Mouse (Mus musculus) forebrain, embryonic 15.5 days (tissue): ENCODE measurements around the gene Bmp6. TPM values are rescaled to one million over a fixed set of nuclear protein-coding genes. Genes with fewer than 3 reads are reported as not detected.

Source experiments
- ATAC-seq: fragments of 200-750 bp; cut with Nextera tagmentation; replicated peaks from 2 replicates; pipeline ENCODE4 v1.8.0; 2017; ENCODE audit warnings: mild to moderate bottlenecking, moderate TSS enrichment, moderate library complexity
- H3K27ac ChIP-seq: fragments of 300-500 bp; sonication (generic); replicated peaks from 2 replicates; pipeline ENCODE4 v1.5.1; 2015; ENCODE audit warnings: mild to moderate bottlenecking, inconsistent platforms
- H3K27me3 ChIP-seq: fragments of 300-500 bp; sonication (generic); 2 replicates; pipeline ENCODE4 v1.6.1; 2015; ENCODE audit warnings: inconsistent platforms
- H3K36me3 ChIP-seq: fragments of 300-500 bp; sonication (generic); 2 replicates; pipeline ENCODE4 v1.6.1; 2015; ENCODE audit warnings: mild to moderate bottlenecking, inconsistent platforms
- H3K4me1 ChIP-seq: fragments of 300-500 bp; sonication (generic); 2 replicates; pipeline ENCODE4 v1.6.1; 2015; ENCODE audit warnings: inconsistent platforms
- H3K4me2 ChIP-seq: fragments of 300-500 bp; sonication (generic); replicated peaks from 2 replicates; pipeline ENCODE4 v1.6.1; 2015; ENCODE audit warnings: mild to moderate bottlenecking, inconsistent platforms
- H3K4me3 ChIP-seq: fragments of 300-500 bp; sonication (generic); 2 replicates; pipeline ENCODE4 v1.5.1; 2015; ENCODE audit warnings: mild to moderate bottlenecking, inconsistent platforms
- H3K9ac ChIP-seq: fragments of 300-500 bp; sonication (generic); replicated peaks from 2 replicates; pipeline ENCODE4 v1.6.1; 2015; ENCODE audit warnings: mild to moderate bottlenecking, inconsistent platforms
- H3K9me3 ChIP-seq: fragments of 300-500 bp; sonication (generic); 2 replicates; pipeline ENCODE4 v1.6.1; 2016; ENCODE audit warnings: inconsistent platforms
- WGBS: fragments of 180-500 bp; shearing (Covaris S2); methylation state at CpG from one replicate; pipeline ENCODE4 v1.1.7; 2015; ENCODE audit warnings: mixed read lengths; 5-methylcytosine and 5-hydroxymethylcytosine counted together
- polyA plus RNA-seq: library from polyadenylated mRNA; unstranded; fragments of >200 nt; fragmentation: Nextera tagmentation; extraction: Ambion mirVana; gene quantifications from 2 replicates; pipeline ENCODE4 v1.2.1, GENCODE M21; 2015

The Bmp6 gene
- polyA plus RNA-seq, 1 experiment from 2014 or later: 1.9 TPM

DNA sequence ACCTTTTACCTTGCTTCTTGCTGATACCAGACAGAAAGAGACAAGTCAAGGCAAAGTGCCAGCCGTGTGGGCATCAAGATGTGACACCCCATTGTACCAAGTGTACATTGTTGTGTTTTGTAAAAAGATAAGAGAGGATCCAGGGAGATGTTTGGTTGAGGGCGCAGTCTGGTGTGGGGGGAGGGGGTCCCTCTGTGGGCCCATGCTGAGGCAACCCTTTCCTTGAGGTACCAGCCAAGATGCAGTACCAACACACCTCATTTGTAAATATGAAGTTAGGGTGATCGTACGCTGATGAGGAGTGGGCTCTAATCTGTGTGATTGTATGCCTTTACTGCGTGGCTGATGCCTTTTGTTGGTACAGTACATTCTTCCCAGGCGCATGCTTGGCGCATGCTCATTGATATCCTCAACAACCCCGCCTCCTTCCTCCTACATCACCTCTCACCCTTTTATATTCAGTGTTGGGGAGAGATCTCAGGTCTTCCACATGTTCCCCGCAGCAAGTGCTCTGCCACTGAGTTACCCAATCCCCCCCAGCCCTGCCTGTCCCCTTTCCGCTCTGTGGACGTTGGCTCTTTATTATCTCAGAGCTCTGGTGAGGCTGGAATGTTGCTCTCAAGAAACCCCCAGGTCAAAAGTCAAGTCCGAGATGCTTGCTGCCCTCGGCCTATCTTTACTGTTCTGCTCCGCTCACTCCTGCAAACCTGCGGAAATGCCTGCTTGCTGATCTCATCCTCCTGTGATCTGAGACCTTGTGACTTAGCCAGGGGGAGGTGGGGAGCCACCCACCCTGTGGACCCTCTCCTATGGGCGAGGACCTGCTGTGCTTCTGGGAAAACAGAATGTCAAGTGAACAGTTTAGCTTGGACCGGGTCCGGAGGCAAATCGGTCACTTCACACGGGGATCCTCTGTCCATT is 105.4 kb downstream of the Bmp6 start:
- Histone ChIP-seq H3K4me3 (no peak overlapping the region), H3K9ac (no peak overlapping the region), H3K9me3 (no peaks in the 10 kb centered on the region), H3K36me3 (no peaks in the 10 kb centered on the region), H3K27me3 (no peaks in the 10 kb centered on the region), H3K4me2 (no peak overlapping the region), H3K27ac (no peak overlapping the region), H3K4me1 (no peaks in the 10 kb centered on the region)
- 81% methylated on average over 20 of the region's 20 CpGs for WGBS
- ATAC-seq: no peak

DNA sequence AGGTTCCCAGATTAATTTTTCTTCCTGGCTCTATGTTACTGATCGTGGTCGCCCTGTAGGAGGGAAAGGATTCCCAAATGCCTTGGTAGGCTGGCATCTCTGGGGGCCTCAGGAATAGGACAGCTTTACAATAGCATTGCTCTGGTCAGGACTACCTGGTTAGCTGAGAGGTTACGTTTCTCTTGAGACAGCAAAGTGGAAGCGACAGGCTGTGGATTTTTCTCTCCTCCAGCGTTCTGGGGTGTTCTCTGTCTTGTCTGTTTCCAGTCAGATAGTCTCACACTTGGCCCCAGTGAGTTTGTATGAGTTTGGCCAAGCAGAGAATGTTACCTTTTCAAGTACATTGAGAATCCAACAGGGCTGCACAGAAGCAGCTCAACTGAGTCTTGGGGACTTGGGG is 106.5 kb downstream of the Bmp6 start:
- H3K4me1 ChIP-seq: no peaks in the 10 kb centered on the region
- no peak overlapping the region for H3K27ac ChIP-seq
- H3K4me3 ChIP-seq: no peak overlapping the region
- WGBS: 81% methylated on average over 5 of the region's 5 CpGs
- H3K27me3 ChIP-seq: no peaks in the 10 kb centered on the region
- no peak overlapping the region for H3K4me2 ChIP-seq
- no peak overlapping the region for H3K9ac ChIP-seq
- H3K36me3 ChIP-seq: no peaks in the 10 kb centered on the region
- no peaks in the 10 kb centered on the region for H3K9me3 ChIP-seq
- ATAC-seq: no peak

DNA sequence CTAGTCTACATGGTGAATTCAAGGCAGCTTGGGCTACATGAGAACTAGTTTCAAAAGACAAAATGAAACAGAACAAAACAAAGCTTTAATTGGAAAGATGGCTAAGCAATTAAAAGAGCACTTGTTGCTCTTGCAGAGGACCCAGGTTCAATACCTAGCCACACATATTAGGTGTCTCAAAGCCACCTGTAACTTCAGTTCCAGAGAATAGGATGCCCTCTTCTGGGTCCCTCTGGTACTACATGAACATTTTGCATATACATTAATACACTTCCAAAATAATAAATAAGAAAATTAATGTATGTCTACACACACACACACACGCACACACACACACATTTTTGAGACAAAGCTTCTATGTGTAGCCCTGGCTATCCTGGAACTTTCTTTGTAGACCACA is 118.5 kb downstream of the Bmp6 start:
- Histone ChIP-seq H3K4me1 (no peaks in the 10 kb centered on the region), H3K4me2 (no peak overlapping the region), H3K27me3 (no peaks in the 10 kb centered on the region), H3K4me3 (no peak overlapping the region), H3K9ac (no peak overlapping the region), H3K9me3 (no peaks in the 10 kb centered on the region), H3K27ac (no peak overlapping the region), H3K36me3 (no peaks in the 10 kb centered on the region)
- ATAC-seq: no peak
- 73% methylated on average over 1 of the region's 1 CpGs for WGBS

DNA sequence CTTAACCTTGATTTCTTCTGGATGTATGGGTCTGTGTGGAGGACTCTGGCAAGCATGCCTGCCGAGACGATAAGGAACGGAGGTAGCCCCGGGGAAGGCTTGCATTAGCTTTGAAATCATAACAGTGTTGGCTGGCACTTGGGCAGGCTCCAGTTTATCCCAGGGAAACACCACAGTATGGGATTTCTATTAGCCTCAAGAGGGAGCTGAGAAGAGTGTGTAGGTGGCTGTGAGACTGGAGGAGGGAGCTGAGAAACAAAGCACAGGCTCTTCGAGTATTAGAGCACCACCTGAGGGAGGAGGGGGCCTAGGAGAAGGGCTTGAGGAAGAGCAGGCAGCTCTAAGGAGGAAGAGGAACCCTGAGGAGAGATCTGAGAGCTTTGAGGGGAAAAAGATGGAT is 126.0 kb downstream of the Bmp6 start:
- ATAC-seq: no peak
- 86% methylated on average over 5 of the region's 5 CpGs for WGBS

DNA sequence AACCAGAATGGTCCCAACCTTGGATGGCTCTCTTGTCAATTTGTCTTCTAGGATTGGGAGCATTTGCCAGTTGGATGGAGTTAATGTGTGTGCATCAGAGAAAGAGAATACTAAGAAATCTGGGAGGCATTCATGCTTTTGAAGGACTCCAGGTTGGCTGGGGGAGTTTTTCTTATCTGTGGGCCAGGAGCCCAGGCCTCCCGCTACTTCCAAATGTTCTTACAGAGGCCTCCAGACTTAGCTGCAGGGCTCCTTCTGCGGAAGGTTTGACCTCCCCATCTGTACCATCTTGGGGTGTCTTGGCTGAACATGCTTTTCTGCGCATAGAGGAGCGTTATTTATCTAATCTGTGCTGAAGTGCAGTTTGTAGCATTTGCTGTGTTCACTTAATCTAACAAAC is 127.7 kb downstream of the Bmp6 start:
- Histone ChIP-seq H3K27me3 (no peaks in the 10 kb centered on the region), H3K4me1 (no peaks in the 10 kb centered on the region), H3K4me2 (no peak overlapping the region), H3K36me3 (no peaks in the 10 kb centered on the region), H3K27ac (no peak overlapping the region), H3K9ac (no peak overlapping the region), H3K4me3 (no peak overlapping the region), H3K9me3 (no peaks in the 10 kb centered on the region)
- 81% methylated on average over 4 of the region's 4 CpGs for WGBS
- ATAC-seq: no peak

More for the DNA sequence above, 126.0 kb downstream of the Bmp6 start:
- Histone ChIP-seq H3K4me3 (no peak overlapping the region), H3K27me3 (no peaks in the 10 kb centered on the region), H3K4me2 (no peak overlapping the region), H3K27ac (no peak overlapping the region), H3K4me1 (no peaks in the 10 kb centered on the region), H3K9ac (no peak overlapping the region), H3K36me3 (no peaks in the 10 kb centered on the region), H3K9me3 (no peaks in the 10 kb centered on the region)

DNA sequence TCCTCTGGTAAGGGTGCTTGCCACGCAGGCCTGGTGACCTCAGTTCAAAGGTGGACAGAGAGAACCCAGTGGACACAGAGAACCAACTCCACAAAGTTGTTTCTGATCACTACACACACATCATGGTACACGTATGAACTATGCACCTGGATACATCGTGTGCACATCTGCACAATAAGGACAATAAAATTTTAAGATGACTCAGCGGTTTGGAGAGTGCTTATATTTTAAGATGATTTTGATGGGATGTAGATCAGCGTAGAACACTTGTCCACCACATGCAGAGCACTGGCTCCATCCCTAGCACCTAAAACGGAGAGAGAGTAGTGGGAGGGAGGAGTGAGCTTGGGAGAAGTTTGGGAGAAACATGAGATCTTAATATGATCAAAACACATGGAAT is 128.6 kb downstream of the Bmp6 start:
- no peaks in the 10 kb centered on the region for H3K36me3 ChIP-seq
- H3K9ac ChIP-seq: no peak overlapping the region
- no peak overlapping the region for H3K4me2 ChIP-seq
- no peak for ATAC-seq
- no peaks in the 10 kb centered on the region for H3K4me1 ChIP-seq
- H3K27ac ChIP-seq: no peak overlapping the region
- H3K4me3 ChIP-seq: no peak overlapping the region
- H3K27me3 ChIP-seq: no peaks in the 10 kb centered on the region
- H3K9me3 ChIP-seq: no peaks in the 10 kb centered on the region
- WGBS: 90% methylated on average over 6 of the region's 6 CpGs

DNA sequence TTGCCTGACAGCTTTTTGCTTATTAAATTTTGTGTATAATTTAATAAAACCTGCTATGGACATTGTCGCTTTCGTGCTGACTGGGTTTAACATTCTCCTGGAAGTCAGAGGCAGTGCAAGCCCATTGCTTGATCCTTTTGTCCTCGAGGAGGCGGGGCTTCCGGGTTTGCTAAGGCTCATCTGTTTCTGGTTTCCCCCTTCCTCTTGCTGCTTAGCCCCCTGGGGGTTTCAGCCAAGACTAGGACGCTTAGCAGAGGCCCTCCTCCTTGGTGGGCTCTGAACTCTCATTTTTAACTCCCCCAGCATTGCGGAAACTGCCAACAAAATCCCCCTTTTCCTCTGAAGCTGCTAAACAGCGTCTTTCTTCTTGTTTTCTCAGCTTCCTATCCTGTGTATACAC is 132.0 kb downstream of the Bmp6 start:
- ATAC-seq: no peak
- Histone ChIP-seq H3K4me3 (no peak overlapping the region), H3K9me3 (no peaks in the 10 kb centered on the region), H3K4me2 (no peak overlapping the region), H3K27ac (no peak overlapping the region), H3K36me3 (no peaks in the 10 kb centered on the region), H3K27me3 (no peaks in the 10 kb centered on the region), H3K9ac (no peak overlapping the region), H3K4me1 (no peaks in the 10 kb centered on the region)
- WGBS: 35% methylated on average over 8 of the region's 8 CpGs

DNA sequence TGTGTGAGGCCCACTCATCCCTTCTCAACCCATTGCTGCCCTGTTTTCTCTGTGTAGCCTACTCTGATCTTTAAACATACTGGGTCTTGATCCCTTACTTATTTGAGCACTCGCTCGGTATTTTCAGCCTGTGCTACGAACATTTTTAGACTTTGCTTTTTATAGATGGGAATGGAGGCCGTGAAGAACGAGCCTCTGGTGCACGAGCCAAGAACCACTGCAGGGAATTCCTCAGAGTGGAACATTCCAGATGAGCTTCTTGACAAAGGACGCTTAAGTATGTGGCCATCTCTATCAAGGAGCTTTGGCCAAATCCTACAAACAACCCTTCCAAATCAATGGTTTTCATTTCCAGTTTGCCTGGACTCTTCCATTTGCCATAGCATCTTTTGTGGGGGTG is 136.1 kb downstream of the Bmp6 start:
- Histone ChIP-seq H3K9me3 (no peaks in the 10 kb centered on the region), H3K27me3 (no peaks in the 10 kb centered on the region), H3K4me2 (no peak overlapping the region), H3K9ac (no peak overlapping the region), H3K27ac (no peak overlapping the region), H3K36me3 (no peaks in the 10 kb centered on the region), H3K4me1 (no peaks in the 10 kb centered on the region), H3K4me3 (no peak overlapping the region)
- 91% methylated on average over 7 of the region's 7 CpGs for WGBS
- ATAC-seq: no peak

DNA sequence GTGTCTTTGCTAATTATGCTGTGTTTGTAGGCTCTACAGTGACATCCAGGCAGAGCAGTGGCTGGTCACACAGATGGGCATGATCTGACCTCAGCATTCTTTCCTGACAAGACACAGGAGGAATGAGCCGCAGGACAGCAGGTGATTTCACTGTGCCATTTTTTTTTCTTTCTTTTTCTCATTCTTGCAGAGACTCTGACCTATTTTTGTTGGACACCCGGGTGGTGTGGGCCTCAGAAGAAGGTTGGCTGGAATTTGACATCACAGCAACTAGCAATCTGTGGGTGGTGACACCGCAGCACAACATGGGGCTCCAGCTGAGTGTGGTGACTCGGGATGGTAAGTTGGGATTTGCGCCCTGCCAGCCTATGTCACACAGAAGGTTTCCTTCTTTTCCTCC is 139.8 kb downstream of the Bmp6 start:
- no peak overlapping the region for H3K9ac ChIP-seq
- H3K27me3 ChIP-seq: no peaks in the 10 kb centered on the region
- no peaks in the 10 kb centered on the region for H3K4me1 ChIP-seq
- ATAC-seq: no peak
- no peak overlapping the region for H3K27ac ChIP-seq
- no peak overlapping the region for H3K4me3 ChIP-seq
- H3K9me3 ChIP-seq: no peaks in the 10 kb centered on the region
- H3K4me2 ChIP-seq: no peak overlapping the region
- 83% methylated on average over 5 of the region's 5 CpGs for WGBS
- H3K36me3 ChIP-seq: no peaks in the 10 kb centered on the region

DNA sequence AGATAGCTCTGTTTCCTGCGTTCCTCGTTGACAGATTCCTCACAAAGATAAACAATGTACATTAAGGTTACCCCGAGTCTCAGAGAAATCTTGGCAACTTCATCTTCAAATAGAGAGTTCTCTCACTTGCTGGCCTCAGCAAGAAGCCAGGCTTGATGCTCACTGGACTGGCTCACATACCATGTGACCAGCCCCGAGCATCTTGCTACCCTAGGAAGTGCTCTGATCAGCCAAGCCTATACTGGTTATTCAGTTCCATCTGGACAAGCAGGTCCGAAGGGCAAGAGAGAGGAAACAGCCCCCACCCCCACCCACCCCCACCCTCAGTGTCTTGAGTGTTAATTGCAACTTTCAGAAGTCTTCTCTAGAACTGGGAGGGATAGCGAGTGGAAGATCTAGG is 141.9 kb downstream of the Bmp6 start:
- no peaks in the 10 kb centered on the region for H3K27me3 ChIP-seq
- no peak for ATAC-seq
- WGBS: 85% methylated on average over 6 of the region's 6 CpGs

DNA sequence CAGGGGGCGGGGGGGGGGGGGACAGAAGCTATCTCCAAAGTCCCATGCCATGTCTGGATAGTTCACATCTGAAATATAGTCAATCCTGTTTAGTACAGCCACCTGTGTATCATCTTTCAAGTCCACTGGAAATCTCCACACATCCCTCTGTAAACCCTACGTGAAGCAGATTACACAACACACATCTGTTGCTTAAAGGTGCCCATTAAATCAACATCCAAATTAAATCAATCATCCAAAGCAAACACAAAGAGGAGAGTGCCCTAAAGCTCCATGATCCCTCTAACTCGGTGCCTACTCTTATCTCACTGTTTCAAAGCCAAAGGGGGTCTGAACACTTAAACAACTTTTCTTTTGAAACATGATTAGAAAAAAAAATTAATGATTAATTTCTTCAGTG is 151.8 kb downstream of the Bmp6 start:
- no peaks in the 10 kb centered on the region for H3K27me3 ChIP-seq
- no peaks in the 10 kb centered on the region for H3K4me1 ChIP-seq
- no peak overlapping the region for H3K4me3 ChIP-seq
- ATAC-seq: no peak
- no peak overlapping the region for H3K27ac ChIP-seq
- peaks cover 16% of the 10 kb centered on the region for H3K36me3 ChIP-seq
- WGBS: 60% methylated on average over 3 of the region's 3 CpGs
- no peak overlapping the region for H3K9ac ChIP-seq
- no peaks in the 10 kb centered on the region for H3K9me3 ChIP-seq
- no peak overlapping the region for H3K4me2 ChIP-seq

More for the DNA sequence above, 141.9 kb downstream of the Bmp6 start:
- H3K4me1 ChIP-seq: no peaks in the 10 kb centered on the region
- no peaks in the 10 kb centered on the region for H3K9me3 ChIP-seq
- no peaks in the 10 kb centered on the region for H3K36me3 ChIP-seq
- H3K4me2 ChIP-seq: no peak overlapping the region
- H3K9ac ChIP-seq: no peak overlapping the region
- H3K4me3 ChIP-seq: no peak overlapping the region
- no peak overlapping the region for H3K27ac ChIP-seq

DNA sequence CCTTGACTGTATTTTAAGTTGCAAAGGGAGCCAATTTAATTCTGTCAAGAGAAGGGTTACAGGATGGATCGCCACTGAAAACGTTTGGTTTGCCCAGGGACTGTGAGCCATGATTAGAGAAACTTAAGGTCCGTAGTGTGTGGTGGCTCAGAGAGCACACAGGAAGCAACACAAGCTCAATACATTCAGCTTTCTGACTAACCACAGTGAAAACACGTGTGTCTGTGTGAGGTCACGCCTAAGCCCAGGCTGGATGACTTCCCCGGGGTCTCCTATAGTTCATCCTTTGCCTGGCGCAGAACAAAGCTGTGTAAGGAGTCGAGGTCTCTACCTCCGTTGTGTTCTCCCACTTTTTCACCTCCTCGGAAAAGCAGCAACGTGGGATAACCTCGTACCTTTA is 156.4 kb downstream of the Bmp6 start:
- 92% methylated on average over 12 of the region's 12 CpGs for WGBS
- Histone ChIP-seq H3K36me3 (peaks cover 32% of the 10 kb centered on the region), H3K9ac (no peak overlapping the region), H3K9me3 (no peaks in the 10 kb centered on the region), H3K4me1 (no peaks in the 10 kb centered on the region), H3K4me3 (no peak overlapping the region), H3K4me2 (no peak overlapping the region), H3K27me3 (no peaks in the 10 kb centered on the region), H3K27ac (no peak overlapping the region)
- no peak for ATAC-seq
